Mouse (Mus musculus): ENCODE results near the gene Bmp2k. TPM values are rescaled to one million over a fixed set of nuclear protein-coding genes. Genes with fewer than 3 reads are reported as not detected.
A peak's percentile ranks its signal among the peaks of the same experiment; 100 is the strongest.

Bmp2k gene
- total RNA-seq, 2 experiments from 2014 or later: 12.6 to 12.9 TPM

DNA sequence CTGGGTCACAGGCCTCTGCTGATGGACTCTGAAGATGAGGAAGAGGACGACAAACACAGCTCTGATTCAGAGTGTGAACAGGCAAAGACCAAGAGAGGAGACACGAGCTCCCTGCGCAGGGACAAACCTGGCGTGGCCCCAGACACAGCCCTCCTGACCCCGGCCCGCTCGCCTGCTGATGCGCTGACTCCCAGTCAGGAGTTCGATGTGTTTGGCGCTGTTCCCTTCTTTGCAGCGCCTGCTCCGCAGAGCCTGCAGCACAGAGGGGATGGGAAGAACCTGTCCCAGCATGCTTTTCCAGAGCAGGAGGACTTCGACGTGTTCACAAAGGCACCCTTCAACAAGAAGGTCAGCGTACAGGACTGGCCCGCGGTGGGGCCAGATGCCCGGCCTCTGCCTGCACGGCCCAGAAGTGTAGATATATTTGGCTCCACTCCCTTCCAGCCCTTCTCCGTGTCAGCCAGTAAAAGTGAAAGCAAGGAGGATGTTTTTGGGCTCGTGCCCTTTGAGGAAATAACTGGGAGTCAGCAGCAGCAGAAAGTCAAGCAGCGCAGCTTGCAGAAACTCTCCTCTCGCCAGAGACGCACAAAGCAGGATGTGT lies 89.6 kb downstream of the Bmp2k start:
- DNase-seq (ENCODE audit: low spot score in 2 of 2): no peak
- intact Hi-C loops (cut with DNase I): no loop called here

DNA sequence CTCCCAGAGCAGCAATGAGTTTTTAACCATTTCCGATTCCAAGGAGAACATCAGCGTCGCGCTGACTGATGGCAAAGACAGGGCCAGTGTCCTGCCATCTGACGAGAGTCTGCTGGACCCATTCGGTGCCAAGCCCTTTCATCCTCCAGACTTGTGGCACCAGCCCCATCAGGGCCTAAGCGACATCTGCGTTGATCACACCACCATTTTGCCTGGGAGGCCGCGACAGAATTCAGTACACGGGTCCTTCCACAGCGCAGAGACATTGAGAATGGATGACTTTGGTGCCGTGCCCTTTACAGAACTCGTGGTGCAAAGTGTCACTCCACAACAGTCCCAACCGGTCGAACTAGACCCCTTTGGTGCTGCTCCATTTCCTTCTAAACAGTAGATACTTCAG lies 90.3 kb downstream of the Bmp2k start:
- intact Hi-C loops (cut with DNase I): no loop called here
- no peak for DNase-seq (ENCODE audit: low spot score in 2 of 2)

DNA sequence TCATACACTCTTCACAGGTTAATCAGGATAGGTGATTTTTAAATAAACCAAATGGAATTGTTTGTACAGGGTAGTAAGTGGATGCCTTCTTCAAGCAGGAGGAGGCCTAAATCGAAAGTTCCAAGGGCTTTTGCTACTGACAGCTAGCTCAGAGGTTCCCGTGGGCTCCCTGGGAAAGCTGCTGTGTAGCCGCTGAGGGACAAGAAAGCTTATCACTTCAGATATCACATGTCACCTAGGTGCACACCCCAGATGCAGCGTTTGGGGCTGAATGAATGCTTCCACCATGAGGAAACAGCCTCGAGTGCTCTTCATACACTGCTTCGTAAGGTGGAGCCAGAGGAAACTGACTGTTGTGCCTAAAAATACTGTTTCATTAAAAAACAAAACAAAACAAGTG lies 90.7 kb downstream of the Bmp2k start:
- intact Hi-C loops (cut with DNase I): no loop called here
- no peak for DNase-seq (ENCODE audit: low spot score in 2 of 2)

DNA sequence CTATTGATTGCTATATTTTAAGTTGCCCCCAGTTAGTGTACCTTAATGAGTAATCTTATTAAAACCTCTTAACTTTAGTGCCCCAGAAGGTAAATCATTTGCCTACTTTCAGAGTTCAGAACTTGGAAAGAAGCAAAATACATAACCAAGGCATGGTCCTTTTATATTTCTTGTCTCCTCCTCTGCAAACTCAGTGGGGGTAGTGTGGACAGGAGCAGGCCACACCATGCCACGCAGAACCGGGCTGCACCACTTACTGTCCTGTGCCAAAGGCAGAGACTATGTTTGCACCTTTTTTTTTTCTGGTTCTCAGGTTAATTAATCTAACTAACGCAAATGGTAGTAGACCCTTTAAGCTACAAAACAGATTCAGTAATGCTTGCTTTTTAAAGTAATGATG lies 91.9 kb downstream of the Bmp2k start:
- intact Hi-C loops (cut with DNase I): no loop called here
- DNase-seq (ENCODE audit: low spot score in 2 of 2): no peak

DNA sequence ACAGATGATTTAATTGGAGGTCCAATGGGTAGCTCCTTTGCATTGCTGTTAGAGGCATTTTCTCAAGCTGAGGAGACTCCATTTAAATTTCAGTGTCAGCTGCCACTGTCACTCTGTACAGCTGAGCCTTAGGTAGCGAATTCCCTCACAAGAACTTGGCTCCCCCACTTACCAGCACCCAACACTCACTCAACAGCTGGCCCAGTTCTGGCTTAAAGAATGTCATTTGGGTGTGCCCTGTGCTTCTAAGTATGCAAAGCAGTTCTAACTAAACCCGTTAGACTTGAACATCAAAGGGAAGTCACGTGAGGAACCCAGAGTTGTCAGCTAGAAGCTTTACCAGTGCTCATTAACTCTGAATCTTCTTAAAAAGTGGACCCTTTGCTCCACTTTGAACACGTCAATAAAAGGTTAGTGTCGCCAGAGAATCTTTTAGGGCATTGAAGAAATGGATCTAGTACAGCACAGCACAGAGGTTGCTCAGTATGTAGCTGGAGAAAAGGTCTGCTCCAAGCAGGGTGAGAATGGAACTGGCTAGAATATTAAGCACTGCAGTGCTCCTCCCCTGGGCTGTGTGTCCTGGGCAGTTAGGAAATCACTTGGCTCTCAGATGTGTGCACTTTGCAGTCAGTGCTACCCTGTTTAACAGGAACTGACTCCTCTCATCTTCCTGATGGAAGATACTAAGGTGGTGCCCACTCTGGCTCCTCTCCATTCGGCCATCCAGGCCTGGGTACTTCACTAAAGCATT lies 92.7 kb downstream of the Bmp2k start:
- intact Hi-C loops (cut with DNase I): no loop called here
- no peak for DNase-seq (ENCODE audit: low spot score in 2 of 2)

DNA sequence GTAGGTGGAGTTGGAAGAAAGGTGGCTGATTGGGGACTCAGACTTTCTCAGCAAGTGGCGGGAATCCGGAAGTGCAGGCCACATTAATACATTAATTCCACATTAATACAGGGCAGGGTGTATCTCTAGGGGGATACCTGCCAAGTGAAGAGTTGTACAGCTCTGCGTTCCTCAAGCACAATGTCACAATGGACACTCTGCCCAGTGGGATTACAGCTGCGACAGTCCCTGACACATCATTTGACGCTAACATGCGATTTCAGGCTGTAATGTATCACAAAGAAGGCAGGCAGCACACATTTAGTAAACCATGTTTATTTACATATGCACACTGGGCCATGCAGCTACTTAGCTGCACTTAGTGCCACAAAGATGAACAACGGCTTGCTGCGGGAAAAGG lies 95.5 kb downstream of the Bmp2k start:
- no peak for DNase-seq (ENCODE audit: low spot score in 2 of 2)
- intact Hi-C loops (cut with DNase I): no loop called here

DNA sequence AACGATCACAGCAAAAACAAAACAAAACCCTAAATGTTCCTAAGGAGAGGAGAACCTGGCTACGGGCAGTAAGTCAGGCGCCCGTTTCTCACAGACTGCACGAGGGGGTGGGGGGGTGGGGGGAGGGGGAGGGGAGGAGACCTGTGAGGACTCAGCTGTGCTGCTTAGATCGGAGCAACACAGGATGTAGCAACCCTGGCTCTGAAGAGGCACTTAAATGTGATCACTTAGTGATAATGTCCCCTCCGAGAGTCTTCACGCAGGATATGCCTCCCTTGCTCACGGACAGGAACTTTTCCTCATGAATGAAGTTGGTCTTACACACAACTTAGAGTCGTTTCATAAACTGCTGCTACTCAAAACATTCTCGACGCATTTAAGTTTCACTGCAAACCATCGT lies 97.8 kb downstream of the Bmp2k start:
- intact Hi-C loops (cut with DNase I): no loop called here
- no peak for DNase-seq (ENCODE audit: low spot score in 2 of 2)

DNA sequence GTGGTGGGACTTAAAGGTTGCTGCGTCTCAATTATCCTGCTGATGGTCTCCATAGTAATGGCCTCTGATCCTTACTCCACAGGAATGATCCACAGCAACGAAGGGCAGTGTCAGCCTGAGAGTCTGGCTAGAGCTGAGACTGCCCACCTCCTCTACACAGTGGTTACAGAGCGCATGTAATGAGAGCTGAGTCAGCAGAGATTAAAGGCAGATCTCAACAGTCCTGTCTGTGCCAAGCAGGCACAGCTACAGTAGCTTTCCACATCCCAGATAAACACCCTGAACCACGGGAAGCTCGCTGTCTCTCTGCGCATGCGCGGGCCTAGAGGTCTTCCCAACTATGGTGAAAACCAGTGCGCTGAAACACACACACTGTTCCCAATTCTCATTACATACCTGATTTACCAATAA lies 100.1 kb downstream of the Bmp2k start:
- DNase-seq (ENCODE audit: low spot score in 2 of 2): no peak
- intact Hi-C loops (cut with DNase I): no loop called here

DNA sequence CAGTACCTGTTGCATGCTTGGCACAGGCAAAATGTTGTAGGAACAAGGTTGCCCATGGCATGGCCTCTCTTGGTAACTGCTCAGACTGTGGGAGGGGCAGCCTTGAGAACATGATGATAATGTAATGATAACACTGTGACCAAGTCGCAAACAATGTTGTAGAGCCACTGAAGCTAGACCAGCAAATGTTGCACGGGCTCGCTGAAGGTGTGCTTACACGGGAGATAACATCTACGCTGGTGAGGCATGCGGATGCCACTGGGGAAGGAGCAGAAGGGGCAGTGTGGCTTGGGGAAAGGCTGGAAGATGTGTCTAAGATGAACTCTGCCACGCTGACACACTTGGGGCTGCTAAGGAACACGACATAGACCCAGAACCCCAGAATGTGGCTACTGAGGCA lies 102.5 kb downstream of the Bmp2k start:
- no peak for DNase-seq (ENCODE audit: low spot score in 2 of 2)
- intact Hi-C loops (cut with DNase I): no loop called here

DNA sequence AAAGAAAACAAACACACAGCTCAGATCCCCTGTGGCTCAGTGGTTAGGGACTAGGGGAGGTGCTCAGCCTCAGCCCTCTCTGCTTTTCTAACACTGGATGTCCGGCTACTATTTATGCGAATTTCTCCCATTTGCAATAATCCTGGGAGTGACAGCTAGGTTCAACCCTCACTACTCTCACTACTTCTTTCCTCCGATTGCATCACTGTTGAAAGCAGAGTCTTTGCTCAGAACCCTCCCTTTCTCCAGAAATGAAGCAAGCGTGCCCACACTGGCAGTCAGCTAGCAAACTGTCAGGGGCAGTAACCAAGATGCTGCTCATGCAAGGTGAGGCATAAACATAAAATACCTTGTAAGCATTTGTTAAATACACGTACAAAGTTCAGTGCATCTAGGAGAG lies 110.8 kb downstream of the Bmp2k start:
- intact Hi-C loops (cut with DNase I): no loop called here
- no peak for DNase-seq (ENCODE audit: low spot score in 2 of 2)

DNA sequence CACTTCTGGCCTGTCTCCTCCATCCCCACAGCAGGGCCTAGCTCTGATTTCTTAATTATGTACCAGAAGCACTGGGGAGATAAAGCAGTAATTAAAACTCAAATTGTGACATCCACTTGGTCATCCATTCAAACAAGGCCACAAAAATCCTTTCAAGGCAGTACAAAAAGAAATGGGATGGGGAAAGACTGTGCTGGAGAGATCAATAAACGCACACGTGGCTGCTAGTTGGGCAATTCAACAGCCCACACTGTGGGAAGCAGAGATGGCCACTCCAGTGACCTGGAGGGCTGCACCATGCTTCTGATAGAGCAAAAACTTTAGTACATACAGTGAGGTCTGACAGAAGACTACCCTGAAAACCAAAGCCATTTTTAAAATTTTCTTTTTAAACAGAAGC lies 112.6 kb downstream of the Bmp2k start:
- DNase-seq (ENCODE audit: low spot score in 2 of 2): no peak
- intact Hi-C loops (cut with DNase I): no loop called here

DNA sequence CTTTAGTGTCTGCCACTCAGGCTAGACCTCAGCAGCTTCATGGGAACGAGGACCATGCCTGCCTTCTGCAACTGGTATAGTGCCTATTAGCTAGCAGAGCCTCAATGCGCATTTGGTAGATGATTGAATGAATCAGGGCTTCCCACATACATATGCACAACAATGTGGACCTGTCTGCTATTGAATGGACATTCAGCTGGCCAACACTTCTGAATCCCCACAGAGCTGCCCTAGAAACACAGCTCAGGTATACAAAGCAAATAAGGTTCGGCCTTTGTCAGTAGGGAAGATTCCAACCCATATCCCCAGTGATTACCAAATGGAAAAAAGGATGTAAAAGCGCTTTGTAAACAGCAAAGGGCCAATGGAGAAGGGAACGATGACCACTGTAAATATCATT lies 113.2 kb downstream of the Bmp2k start:
- DNase-seq (ENCODE audit: low spot score in 2 of 2): peak in 1 of 2 experiments; percentile 20
- intact Hi-C loops (cut with DNase I): no loop called here

DNA sequence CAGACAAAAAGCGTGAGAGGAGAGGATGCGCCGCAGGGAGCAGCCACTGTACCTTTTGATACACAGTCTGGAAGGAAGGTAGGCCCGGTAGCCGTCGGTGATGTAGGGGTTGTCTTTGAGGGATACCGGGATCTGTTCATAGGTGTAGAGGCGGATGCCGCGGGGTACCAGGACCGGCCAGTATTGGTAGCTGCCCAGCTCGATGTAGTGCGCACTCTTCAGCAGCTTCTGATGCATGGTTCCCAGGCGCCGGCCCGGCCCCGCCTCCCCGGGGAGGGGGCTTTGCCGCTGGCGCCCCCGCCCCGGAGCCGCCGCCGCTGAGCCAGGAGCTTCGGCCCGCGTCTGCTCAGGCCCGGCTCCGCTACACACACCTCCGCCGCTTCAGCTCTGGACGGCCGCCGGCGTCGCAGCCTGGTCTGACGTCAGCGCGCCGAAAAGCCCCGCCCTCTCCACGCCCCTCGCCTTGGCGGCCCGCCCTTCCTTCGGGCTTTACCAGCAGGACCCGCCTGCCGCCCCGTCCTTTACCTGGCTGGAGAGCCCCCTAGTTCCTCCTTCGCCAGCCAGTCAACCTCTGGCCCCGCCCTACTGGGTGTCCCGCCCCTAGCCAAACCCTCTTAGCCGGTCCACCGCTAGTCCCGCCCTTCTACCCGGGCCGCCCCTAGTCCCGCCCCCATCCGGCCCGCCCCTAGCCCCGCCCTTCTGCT lies 113.9 kb downstream of the Bmp2k start, which contains the start of gene Paqr3:
Gene Paqr3 (minus strand): TSS at position 390 of the 704 bp plus-strand sequence.
- peak; percentile 98 for DNase-seq (ENCODE audit: low spot score in 2 of 2)
- intact Hi-C loops (cut with DNase I): no loop called here

DNA sequence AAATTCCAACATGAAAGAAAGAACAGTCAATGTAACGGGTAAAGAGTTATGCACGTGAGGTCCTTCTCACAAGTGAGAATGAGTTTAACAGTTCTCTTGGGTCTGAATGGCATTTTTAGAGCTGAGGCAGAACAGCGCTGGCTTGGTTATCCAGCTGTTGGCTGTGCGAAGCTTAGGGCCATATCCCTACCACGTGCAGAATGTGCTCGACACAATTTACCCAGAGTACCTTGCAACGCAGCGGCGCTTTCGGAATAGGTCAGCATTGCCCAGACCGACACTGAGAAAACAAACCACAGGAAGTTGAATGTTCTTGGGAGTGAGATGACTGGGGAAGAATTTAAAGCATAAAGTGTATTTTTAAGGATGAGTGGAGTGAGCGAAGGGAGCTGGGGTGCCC lies 127.5 kb downstream of the Bmp2k start:
- intact Hi-C loops (cut with DNase I): loop anchor here (5.0 to 10.0 kb wide), 3 partner anchors 1042 to 1202 kb away; partner anchors contain the start of genes Cfap299 and Prdm8
- DNase-seq (ENCODE audit: low spot score in 2 of 2): no peak

DNA sequence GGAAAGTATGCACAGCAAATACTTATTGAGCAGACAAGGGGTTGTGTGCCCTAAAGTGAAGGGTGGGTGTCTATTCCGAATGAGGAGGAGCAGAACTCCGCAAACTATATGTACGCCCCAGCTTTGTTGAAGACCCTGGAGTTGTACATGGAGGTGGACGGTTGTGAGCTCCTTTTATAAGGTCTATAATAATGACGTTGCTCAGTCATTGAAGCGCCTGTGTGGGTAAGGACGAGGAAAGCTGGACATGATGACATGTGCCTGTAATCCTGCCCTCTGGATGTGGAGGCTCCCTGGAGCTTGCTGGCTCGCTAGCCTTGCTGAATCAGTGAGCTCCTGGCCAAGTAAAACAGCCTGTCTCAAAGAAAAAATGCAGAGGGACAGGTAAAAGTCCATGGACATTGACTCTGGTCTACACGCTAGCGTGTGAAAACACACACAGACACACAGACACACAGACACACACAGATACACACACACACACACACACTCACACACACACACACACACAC lies 128.0 kb downstream of the Bmp2k start:
- DNase-seq (ENCODE audit: low spot score in 2 of 2): no peak
- intact Hi-C loops (cut with DNase I): loop anchor here (5.0 to 10.0 kb wide), 3 partner anchors 1042 to 1202 kb away; partner anchors contain the start of genes Cfap299 and Prdm8

DNA sequence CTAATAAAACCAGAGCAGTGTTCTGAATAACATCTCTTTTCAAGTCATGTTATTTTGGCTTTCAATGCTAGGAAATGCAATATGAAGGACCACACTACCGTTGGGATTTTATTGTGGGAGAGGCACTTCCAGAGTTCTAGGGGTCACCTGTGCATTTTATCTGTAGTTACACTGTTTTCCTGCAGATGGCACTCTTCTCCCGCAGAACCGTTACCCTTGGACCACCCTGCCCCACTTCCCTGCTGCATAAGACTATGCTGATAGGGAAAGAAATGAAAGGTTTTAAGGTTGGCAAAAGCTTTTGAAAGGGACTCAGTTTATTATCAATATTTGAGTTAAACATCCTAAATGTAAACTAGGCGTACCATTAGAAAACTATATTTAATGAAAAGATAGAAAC lies 128.5 kb downstream of the Bmp2k start:
- intact Hi-C loops (cut with DNase I): loop anchor here (5.0 to 10.0 kb wide), 3 partner anchors 1041 to 1201 kb away; partner anchors contain the start of genes Cfap299 and Prdm8

DNA sequence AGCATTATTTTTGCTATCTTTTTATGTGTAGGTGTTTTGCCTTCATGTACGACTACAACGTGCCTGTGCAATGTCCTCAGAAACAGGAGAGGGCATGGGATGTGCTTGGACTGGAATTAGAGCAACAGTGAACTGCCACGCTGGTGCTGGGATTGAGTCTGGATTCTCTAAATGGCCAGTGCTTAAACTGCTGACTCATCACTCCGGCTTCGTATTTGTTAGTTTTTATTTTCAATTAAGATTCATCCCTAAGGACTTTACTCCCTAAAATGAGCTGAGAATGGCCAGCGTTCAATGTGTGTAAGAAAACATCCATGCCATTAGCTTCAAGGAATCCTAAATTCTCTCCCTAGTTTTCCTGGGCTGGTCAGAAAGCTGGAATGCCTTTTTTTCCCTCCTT lies 129.8 kb downstream of the Bmp2k start:
- intact Hi-C loops (cut with DNase I): loop anchor here (5.0 to 10.0 kb wide), 3 partner anchors 1040 to 1200 kb away; partner anchors contain the start of genes Cfap299 and Prdm8
- DNase-seq (ENCODE audit: low spot score in 2 of 2): no peak

More for the DNA sequence above, 128.5 kb downstream of the Bmp2k start:
- no peak for DNase-seq (ENCODE audit: low spot score in 2 of 2)

DNA sequence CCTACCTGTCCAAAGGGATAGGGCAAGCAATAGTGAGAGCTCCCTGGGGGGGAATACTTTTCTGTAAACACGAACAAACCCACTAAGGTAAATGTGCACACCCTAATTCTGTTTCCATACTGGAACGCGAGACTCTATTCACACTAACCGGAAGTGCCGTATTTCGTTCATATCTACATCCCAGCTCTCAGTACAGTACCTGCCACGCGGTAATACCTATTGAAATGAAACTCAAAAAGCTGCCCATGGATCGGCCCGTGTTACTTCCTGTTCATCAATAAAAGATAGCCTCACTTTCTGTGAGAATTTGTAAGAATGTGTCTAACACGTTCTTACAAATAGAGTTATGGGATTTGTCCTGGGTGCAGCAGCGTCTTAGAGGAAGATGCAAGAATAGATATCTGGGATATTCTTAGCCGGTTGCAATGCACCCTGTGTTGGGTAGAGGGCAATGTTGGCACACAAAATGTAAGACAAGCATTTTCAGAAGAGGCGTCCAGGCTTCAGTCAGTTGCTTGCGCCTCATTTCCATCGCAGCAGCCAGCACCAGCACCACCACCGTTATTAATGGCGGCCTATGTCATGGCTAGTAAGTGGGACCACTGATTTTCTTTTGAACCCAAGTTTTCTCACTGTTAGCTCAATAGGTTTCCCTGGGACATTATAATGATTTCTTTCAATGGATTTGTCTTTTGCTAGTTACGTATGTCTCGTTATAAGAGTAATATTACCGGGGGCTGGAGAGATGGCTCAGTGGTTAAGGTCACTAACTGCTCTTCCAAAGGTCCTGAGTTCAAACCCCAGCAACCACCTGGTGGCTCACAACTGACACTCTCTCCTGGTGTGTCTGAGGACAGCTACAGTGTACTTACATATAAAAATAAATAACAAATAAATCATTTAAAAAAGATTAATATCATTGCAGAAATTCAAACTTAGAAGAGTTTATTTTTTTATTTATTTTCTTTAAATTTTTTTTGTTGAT lies 131.0 kb downstream of the Bmp2k start:
- intact Hi-C loops (cut with DNase I): loop anchor here (5.0 to 10.0 kb wide), 3 partner anchors 1039 to 1199 kb away; partner anchors contain the start of genes Cfap299 and Prdm8
- DNase-seq (ENCODE audit: low spot score in 2 of 2): peak; percentile 49 to 70

DNA sequence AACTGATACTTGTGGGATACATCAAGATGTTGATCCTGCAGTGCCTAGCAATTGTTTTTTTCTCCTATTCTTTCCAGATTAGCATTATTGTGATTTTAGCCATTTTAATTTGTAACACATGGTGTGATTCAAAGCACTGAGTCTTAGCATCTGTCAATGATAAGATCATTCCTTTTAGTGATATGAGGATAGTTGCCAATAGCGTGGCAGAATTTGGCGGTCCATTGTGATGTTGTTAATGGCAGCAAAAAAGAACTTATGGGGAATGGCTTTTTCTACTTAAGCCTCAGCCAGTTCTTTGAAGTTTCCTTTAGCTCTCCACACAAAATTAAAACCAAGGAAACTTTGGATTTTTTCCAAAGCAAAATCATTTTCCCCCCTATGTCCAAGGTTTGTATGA lies 132.1 kb downstream of the Bmp2k start:
- intact Hi-C loops (cut with DNase I): loop anchor here (5.0 to 10.0 kb wide), 3 partner anchors 1038 to 1198 kb away; partner anchors contain the start of genes Cfap299 and Prdm8
- no peak for DNase-seq (ENCODE audit: low spot score in 2 of 2)
